Mouse (Mus musculus) layer of hippocampus, adult 2 months (tissue): ENCODE measurements around the gene Ndufs7. TPM values are rescaled to one million over a fixed set of nuclear protein-coding genes. Genes with fewer than 3 reads are reported as not detected.
"Not testable (repeated sequence)": the region's sequence is repeated elsewhere in the genome, so short reads cannot be mapped to it uniquely, and the experiment has no call there.

Experiments
- DNase-seq, 2 experiments: peaks; one replicate each; pipeline ENCODE4 v3.0.0; 2022; ENCODE audit warnings: low spot score in 2 of 2
- H3K27ac ChIP-seq: fragments of 200-600 bp; 2 replicates; pipeline ENCODE4 v1.8.1; 2022
- H3K4me3 ChIP-seq: fragments of 200-600 bp; 2 replicates; pipeline ENCODE4 v1.8.1; 2022; ENCODE audit warnings: mild to moderate bottlenecking
- CTCF ChIP-seq: fragments of 200-600 bp; conservative IDR thresholded peaks from 2 replicates; pipeline ENCODE4 v1.8.1; 2022; ENCODE audit warnings: antibody characterized with exemption, mild to moderate bottlenecking, moderate library complexity
- long read RNA-seq, 2 experiments: library from polyadenylated mRNA; stranded (forward); transcript quantifications; one replicate each; pipeline ENCODE4 v2.0.0; 2021; ENCODE audit warnings: borderline mapping rate in 2 of 2
- total RNA-seq, 2 experiments: library from RNA; stranded (reverse); gene quantifications; 2 replicates each; pipeline ENCODE4 v1.2.3; 2021

Ndufs7 gene
- total RNA-seq: 100 to 1,000 TPM; 201 to 210 TPM
- long read RNA-seq, experiment 1, transcript Ndufs7-201 (8 exons, 758 nt): major isoform, 104 of 282 reads
- long read RNA-seq, experiment 1, partial matches to known transcripts: 162 of 282 reads
- long read RNA-seq, experiment 1, other reads (novel, unspliced or antisense): 14 of 282 reads
- long read RNA-seq, experiment 2, transcript Ndufs7-201 (8 exons, 758 nt): major isoform, 173 of 355 reads
- long read RNA-seq, experiment 2, partial matches to known transcripts: 174 of 355 reads
- long read RNA-seq, experiment 2, other reads (novel, unspliced or antisense): 7 of 355 reads

DNA sequence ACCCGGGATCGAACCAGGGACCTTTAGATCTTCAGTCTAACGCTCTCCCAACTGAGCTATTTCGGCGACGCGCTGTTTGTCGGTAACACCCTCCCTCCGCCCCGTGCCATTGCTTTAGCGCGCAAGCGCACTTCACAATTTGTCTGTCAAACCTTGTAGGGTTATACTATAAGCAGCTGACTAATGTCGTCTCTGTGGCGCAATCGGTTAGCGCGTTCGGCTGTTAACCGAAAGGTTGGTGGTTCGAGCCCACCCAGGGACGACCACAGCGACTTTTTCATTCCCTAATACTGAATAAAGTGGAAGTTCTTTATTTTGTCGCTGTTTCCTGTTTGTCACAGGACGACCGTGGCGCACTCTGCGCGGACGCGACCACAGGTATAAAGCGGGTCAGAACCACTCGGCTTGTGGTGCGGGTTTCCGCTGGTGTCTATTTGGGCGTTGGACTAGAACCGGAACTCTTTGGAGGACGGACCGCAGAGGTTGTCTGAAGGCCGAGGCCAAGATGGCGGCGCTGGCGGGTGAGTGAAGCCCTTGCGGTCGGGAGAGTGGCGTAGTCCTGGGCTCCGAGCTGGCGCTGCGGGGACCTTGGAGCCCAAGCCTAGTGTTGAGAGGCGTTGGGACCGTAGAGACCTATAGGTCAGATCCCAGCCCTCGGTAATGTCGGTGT, at the start of gene Ndufs7:
TSS of gene Ndufs7 (plus strand) at position 151 of the 670 bp plus-strand sequence.
- H3K4me3 ChIP-seq: peak within 1 kb of the TSS; percentile 94
- TF ChIP-seq CTCF: 0 out of 2 replicates have a peak, but pooled peaks have one; percentile 8
- peak; percentile 94 to 98 for DNase-seq

DNA sequence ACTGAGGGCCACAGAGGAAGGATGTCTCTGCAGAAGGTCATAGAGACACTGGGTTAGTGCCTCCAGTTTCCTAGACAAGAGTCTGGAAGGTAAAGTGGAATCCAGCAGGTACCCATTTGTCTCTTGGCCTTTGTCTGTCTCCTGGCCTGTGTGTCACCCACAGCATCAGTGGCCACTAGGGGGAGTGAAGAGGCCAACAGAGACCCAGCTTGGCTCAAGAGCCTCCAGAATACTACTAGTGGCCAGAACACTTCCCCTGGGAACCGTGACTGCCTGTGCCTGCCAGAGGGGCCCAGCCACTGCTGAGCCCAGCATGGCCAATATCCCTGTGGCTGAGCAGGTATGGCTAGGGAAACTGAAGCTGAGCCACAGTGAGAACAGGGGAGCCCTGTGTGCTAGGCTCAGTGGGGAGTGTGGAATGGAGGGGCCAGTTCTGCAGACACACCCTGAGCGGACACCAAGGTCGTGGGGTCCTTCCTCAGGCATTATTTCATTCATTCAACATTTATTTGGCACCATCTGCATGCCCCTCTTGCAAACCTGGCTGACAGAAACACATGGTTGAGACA, 49.4 kb upstream of the Ndufs7 start:
- Histone ChIP-seq H3K27ac (no peak overlapping the region), H3K4me3 (no peak overlapping the region)
- peak; percentile 97 for TF ChIP-seq CTCF
- peak; percentile 77 to 82 for DNase-seq

More for the DNA sequence above, at the start of gene Ndufs7:
- H3K27ac ChIP-seq: peak within 1 kb of the TSS; percentile 98

DNA sequence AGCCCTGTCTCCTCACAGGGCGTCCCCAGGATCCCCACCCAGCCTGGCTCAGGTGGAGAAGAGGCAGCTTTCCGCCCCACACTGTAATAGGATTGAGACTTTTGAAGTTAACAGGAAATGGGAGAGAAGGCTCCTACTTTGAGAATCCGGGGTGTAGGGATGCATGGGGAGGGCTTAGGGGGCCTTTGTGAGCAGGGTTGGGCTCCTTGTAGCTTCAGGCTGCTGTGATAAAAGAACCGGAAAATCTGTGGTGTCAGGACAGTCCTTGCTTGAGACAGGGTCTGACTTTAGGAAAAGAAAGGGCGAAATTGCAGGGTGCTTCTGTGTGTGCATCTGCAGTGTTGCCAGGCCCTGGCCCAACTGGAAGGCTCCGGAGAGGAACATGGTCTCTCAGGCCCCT, 48.4 kb upstream of the Ndufs7 start:
- Histone ChIP-seq H3K4me3 (no peak overlapping the region), H3K27ac (no peak overlapping the region)
- no peak for TF ChIP-seq CTCF
- no peak for DNase-seq

DNA sequence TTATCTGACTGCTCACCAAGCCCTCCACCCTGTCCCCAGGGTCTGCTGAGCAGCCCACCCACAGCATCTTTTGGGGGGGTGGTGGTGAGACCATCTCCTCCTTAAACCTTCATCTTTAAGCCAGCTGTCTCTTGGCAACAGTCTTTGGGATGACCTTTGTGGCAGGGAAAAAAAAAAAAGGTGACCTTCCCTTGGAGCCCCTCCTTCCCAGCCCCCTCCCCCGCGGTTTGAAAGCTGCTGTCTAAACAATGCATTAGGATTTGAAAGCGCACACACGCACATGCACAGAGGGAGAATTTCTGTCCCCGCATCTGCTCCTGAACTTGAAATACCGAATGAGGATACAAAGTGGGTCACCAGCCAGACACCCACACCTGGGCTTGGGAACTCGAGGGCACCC, 44.9 kb upstream of the Ndufs7 start:
- Histone ChIP-seq H3K4me3 (no peak overlapping the region), H3K27ac (no peak overlapping the region)
- TF ChIP-seq CTCF: no peak
- DNase-seq: no peak

DNA sequence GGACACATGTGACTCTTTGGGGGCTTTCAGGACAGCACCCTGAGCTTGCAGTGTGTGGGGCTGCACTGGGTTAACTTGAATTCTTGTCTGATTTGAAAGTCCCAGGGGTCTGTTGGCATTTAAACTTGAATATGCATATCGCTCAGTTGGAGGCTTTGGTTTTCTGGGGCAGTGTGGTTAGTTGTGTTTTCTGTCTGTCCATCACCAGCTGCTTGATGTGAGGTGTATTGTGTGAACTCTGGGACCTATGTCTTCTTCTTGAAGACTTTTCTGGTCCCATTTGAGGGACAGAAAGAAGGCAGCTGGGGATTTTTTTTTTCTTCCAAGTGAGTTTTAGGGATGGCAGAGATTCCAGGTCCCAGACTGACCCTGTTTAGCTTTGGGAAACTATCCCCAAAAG, 41.7 kb upstream of the Ndufs7 start:
- DNase-seq: no peak
- H3K27ac ChIP-seq: no peak overlapping the region
- H3K4me3 ChIP-seq: no peak overlapping the region
- no peak for TF ChIP-seq CTCF

DNA sequence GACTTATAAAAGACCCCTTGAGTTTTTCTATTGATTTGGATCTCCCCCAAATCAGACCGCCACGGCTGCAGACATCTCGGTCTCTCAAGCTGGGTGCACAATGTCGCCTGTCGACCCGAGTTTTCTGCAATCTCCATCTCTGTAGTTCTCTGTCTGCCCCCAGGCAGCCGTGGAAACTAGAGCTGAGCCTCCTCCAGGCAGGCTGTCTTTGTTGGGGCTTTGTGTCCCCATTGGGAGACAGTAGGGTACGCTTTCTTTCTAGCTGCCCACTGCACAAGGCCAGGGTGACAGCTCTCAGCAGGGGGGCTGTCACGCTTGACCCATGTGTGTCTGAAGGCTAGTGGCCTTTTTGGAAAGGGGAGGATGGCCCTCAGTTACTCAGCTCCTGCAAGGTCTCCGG, 41.2 kb upstream of the Ndufs7 start:
- Histone ChIP-seq H3K27ac (no peak overlapping the region), H3K4me3 (no peak overlapping the region)
- TF ChIP-seq CTCF: no peak
- DNase-seq: no peak

DNA sequence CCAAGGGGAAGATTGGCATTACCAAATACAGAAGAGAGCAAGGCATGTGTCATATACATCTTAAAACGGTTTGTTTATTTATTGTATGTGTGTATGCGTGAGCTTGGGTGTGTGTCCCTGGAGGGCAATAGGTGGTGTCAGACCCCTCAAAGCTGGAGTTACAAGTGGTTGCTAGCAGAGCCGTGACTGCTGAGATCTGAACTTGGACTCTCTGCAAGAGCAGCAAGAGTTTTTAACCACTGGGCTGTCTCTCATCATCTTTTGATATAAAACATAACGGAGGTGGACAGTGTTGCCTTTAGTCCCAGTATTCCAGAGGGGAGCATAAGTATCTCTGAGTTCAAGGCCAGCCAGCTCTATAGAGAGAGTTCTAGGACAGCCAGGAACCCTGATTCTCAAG, 40.7 kb upstream of the Ndufs7 start:
- DNase-seq: no peak
- TF ChIP-seq CTCF: no peak
- Histone ChIP-seq H3K27ac (no peak overlapping the region), H3K4me3 (no peak overlapping the region)

DNA sequence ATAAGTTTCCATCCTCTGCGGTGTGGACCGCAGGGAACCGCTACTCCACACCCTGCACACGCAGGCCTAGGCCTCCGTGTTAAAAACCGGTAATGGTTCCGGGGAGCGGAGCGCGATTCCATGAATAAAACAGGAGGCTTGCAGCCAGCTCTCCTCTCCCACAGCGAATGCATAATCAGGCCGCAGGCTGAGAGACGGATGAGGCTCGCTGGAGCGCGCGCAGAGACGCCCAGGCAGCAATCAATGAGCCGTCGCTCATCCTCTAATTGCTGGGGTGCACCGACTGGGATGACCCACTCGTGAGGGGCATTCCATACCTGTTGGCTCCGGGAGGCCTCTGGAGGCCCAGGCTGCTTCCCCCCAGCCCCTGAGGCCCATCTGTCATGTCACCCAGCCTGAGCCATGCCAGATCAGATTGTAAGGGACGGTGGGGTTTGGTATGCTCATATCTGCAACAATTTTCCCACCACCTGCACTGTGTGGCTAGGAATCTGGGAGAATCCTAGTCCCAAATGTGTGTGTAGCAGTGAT, 40.0 kb upstream of the Ndufs7 start:
- Histone ChIP-seq H3K27ac (peak overlapping the region; percentile 82), H3K4me3 (peak overlapping the region; percentile 4; the same call in 1 of the 2 replicates)
- TF ChIP-seq CTCF: no peak
- peak in 1 of 2 experiments; percentile 33 for DNase-seq

DNA sequence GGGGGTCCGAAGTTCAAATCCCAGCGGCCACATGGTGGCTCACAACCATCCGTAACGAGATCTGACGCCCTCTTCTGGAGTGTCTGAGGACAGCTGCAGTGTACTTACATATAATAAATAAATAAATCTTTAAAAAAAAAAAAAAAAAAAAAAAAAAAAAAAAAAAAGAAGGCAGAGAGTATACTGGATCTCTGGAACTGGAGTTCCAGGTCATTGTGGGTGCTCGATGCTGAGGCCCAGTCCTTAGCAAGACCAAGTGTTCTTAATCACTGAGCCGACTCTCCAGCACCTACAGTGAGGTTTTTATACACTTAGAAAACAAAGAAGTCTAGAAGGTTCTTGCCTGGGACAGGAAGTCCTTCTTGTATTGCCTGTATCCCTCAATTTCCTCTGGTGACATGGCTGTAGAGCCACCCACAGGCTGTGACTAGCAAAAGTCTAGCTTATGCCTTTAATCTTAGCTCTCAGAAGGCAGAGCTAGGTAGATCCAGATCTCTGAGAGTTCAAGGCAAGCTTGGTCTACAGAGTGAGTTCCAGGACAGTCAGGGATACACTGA, 37.3 kb upstream of the Ndufs7 start:
- not testable (repeated sequence) for DNase-seq, H3K27ac ChIP-seq, H3K4me3 ChIP-seq

DNA sequence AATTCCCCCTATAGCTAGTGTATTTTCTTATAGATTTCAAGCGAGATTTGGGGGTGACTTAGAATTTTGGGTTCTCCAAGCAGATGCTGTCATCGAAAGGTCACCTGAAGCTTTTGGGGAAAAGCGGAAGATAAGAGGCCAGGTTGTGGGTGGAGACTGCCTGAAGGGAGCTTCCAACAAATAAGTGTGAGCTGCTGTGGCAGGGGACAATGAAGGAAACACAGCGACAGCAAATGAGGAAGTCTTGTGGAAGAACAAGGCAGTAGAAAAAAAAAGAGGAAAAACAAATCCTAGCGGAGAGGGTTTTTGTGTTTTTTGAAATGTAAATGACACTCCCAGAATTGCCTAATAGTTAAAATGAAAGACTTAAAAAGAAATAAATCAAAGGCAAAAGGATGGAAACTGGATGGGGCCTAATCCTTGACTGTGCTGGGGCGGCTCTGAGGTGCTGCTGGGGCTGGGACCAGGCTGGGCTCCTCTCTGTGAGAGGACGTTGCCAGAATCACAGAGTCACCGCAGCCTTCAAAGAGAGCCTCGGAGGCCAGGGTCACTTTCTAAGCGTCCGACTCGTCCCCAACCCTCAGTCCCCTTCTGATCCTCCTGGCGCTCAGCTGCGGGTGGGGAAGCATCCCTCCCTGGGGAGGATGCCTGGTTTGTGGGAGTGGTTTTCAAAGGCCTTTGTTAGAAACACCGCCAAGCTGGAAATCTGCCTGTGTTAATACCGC, 33.7 kb upstream of the Ndufs7 start:
- TF ChIP-seq CTCF: no peak
- no peak overlapping the region for H3K4me3 ChIP-seq
- no peak overlapping the region for H3K27ac ChIP-seq
- DNase-seq: no peak

DNA sequence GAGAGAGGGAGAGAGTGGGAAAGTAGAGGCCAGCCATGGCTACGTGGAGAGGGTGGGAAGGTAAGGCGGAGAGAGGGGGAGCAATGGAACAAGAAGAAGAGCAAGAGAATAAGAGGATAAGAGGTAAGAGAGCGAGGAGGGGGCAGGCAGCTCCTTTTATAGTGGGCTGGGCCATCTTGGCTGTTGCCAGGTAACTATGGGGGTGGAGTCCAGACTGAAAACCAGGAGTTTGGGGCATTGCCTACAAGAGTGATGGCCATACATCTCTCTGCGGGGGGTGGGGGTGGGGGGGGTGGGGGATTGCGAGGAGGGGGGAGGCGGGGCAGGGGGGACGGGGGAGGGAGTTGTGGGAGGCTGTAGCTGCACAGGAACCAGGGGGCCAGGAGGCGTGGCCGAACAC, 28.2 kb upstream of the Ndufs7 start:
- H3K27ac ChIP-seq: no peak overlapping the region
- TF ChIP-seq CTCF: no peak
- no peak overlapping the region for H3K4me3 ChIP-seq
- no peak for DNase-seq

DNA sequence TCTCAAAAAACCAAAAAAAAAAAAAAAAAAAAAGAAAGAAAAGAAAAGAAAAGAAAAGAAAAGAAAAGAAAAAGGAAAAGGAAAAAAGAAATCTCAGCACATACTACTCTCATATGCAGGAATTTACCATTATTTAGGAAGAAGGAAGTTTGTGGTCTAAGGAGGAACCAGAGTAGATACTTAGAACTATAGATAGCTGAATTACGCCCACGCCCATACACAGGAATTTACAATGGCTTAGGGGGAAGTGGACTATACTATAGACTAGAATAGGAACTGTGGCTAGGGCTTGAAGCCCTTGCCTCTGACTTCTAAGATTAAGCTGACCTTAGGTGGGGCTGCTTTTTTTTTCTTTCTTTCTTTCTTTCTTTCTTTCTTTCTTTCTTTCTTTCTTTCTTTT, 25.8 kb upstream of the Ndufs7 start:
- H3K27ac ChIP-seq, DNase-seq, H3K4me3 ChIP-seq: not testable (repeated sequence)

DNA sequence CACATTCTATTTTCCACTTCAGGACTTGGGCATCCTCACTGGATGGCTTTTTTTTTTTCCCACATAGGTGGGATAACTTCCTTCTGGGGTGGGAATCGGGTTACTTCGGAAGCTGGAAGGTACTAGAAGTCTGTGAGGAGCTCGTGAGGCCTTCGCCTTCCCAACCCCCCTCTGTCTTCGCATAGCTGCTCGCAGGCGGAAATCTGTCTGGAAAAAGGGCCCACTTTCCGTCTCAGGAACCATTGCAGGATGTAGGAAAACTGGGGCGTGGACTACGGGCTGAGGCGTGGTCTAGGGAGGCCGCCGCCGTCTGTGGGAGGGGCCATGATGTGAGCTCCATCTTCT, 22.9 kb upstream of the Ndufs7 start:
- peak overlapping the region; percentile 89 for H3K27ac ChIP-seq
- peak overlapping the region; percentile 53 for H3K4me3 ChIP-seq
- DNase-seq: no peak
- TF ChIP-seq CTCF: no peak
